Mouse (Mus musculus): ENCODE data around the gene Krt76.

Krt76 gene

DNA sequence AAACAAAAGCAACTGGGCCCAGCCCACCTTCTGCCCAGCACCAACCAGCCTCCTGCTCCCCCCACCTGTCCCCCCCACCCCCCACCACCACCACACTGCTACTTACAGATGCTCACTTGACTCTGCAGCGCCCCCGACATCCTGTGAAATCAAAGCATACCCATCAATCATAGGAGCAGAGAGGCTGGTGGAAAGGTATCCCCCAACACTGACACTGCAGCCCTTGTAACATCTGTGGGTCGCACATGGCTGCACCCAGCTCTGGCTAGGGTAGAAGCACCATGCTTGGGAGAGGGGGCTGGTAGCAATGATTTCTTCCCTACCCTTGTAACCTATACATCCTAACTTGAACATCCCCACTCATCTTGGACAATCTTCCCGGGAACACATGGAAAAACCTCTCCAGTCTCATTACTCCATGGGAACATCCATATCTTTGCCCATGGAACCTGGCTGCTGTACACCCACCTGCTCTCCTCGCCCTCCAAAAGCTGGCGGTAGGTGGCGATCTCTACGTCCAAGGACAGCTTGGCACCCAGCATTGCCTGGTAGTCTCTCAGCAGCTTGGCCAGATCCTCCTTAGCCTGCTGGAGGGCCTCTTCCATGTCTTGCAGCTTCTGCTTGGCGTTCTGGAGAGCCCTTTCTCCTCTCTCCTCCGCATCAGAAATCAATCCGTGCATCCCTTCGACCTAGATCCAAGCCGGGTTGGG is 32.1 kb downstream of the Krt76 start:
- peak; percentile 51 for DNase-seq (ENCODE audit: low read depth, low spot score)

DNA sequence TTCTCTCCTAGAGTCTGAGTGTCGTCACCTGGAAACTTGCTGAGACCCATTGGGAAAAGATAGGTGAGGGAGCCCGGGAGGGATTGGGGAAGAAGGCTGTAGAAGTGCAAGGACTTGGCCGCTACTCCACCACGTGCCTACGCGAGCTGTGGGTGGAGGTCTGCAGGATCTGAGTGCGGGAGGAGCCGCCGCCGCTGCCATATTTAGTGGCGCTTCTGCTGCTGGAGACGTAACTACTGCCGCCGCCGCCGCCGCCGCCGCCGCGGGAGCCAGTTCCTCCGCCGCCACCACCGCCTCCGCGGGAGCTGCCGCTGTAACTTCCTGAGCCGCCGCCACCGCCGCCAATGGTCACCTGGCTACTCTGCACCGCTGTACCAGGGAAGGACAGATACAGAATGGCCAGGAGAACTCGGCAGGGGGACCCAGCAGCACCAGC is 33.0 kb downstream of the Krt76 start:
- peak; percentile 24 for DNase-seq (ENCODE audit: low read depth, low spot score)

DNA sequence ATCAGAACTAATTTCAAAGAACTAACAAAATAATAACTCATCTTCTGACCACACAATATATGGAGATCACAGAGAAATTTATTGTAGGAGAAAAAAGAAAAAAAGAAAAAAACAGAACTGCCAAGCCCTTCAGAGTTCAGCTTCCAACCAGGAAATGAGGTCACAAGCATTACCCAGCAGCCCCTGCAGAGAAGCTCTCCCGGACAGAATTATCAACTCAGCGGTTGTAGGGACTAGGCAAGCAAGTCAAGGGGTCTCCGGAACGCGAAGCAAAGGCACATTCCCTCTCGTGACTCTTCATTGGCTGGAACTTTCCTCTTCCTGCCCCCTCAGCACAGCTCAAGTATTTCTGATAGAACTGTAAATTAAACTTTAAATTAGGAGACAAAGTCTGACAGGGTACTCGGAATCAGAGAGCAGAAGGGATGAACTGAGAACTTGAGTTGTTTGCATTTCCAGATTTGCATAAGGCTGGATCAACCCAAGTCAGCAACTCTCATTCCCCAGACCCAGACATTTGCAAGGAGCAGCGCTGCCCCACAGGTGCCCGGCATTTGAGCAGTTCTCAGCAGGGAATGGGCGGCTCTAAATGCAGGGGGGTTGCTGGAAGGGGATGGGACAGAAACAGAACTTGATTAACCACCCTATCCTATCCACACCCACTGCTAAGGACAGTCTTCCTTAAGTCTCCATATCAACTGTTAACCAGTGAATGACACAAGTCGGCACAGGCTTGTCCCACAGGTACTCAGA is 33.9 kb downstream of the Krt76 start:
- no peak for DNase-seq (ENCODE audit: low read depth, low spot score)

DNA sequence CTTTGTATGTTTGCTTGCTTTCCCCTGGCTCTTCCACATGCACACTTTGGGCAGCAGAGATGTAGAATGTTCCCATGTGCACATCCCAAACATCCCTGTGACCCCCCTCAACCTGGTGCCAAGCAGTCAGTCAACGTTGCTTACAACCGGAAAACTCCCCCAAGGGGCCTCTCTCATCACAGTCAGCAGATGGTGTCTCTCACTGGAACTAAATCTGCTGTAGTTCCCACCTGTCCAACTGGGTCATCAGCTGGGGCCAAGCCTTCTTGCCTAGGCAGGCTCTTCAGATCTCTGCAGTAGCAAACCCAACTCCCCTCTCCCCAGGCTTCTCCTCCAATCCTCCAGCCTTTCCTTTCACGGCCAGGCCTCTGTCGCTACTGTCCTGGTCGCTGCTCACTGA is 36.0 kb downstream of the Krt76 start:
- DNase-seq (ENCODE audit: low read depth, low spot score): no peak

DNA sequence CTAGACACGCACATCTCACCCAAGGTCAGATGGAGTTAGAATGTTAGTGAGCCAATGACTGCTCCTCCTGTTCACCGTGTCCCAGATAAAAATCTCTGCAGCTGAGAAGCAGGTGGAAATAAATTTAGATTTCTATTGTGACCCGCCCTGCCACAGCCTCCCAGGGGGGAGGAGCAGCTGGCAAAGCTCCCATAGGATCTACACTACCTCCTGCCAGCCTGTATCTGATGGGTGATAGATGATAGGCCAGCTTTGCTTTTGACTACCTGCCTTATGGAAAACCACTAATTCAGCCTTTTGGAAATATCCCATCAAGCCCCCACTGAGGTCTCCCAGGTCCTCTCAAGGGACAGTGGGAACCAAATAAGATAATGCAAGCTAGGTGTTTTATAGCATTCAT is 37.0 kb downstream of the Krt76 start:
- DNase-seq (ENCODE audit: low read depth, low spot score): no peak

DNA sequence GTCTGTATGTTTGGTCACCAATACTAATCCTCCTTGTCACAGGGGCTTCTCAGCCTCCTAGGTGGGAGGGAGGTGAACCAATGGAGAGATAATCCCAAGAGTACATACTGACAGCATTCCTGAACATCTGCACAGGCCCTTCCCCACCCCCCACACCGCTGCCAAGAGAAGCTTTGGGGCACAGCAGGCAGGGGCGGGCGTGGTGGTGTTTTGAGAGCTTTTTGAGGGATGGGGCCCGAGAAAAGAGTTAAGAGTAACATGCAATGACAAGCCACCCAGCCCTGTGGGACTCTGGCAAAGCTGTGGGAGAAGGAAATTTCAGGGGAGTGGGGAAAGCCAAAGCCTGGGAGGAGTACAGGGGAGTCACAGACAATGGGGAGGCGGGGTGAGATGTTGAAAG is 38.4 kb downstream of the Krt76 start:
- no peak for DNase-seq (ENCODE audit: low read depth, low spot score)

DNA sequence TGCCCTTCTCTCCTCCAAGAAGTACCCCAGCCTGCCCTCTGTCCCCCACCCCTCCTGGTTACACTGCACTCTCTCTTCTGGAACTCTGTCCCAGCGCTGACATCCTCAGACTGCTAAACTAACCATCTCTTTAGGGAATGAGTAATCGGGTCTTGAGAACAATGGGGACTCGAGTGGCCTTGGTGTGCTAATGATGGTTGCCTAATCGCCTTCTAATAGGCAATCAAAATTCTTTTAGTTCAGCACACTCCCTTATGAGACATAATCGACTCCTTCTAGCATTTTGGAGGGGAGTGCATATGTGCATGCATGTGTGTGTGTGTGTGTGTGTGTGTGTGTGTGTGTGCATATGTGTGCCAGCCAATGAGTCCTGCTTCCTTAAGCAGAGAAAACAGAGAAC is 40.1 kb downstream of the Krt76 start:
- no peak for DNase-seq (ENCODE audit: low read depth, low spot score)

DNA sequence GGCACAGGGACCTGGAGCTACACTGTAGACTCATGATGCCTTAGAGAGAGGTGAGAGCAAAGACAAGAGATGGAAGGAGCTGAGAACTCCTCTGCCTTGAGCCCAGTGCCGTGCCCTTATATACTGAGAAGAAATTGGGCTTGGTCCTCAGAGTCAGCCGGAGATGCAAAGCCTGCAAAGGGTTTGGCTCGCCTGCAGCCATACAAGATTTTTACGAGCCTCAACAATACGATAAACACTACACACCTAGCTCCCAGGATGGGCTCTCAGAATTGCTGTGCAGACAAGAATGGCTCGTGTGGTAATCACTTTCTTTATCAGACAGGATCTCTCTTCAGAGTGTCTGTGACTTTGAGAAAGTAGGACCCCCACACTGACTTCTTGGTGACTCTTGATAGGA is 42.0 kb downstream of the Krt76 start, which contains the start of gene Krt1:
Krt1 (minus strand) TSS at position 101 of the 400 bp plus-strand sequence.
- DNase-seq (ENCODE audit: low read depth, low spot score): no peak

DNA sequence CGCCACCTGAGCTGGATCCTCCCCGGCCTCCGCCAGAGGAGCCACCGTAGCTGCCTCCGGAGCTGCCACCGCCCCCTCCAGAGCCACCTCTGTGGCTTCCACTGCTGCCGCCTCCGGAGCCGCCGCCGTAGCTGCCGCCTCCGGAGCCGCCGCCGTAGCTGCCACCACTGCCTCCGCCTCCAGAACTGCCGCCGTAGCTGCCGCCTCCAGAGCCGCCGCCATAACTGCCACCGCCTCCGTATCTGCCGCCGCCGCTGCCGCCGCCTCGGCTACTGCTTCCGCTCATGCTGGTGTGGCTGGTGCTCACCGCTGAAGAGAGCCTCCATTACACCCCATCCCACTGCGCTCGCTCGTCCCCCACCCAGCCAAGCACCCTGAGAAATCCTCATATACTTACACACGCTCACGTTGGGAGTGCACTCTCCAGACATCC is 46.7 kb downstream of the Krt76 start:
- peak; percentile 4 for DNase-seq (ENCODE audit: low read depth, low spot score)

DNA sequence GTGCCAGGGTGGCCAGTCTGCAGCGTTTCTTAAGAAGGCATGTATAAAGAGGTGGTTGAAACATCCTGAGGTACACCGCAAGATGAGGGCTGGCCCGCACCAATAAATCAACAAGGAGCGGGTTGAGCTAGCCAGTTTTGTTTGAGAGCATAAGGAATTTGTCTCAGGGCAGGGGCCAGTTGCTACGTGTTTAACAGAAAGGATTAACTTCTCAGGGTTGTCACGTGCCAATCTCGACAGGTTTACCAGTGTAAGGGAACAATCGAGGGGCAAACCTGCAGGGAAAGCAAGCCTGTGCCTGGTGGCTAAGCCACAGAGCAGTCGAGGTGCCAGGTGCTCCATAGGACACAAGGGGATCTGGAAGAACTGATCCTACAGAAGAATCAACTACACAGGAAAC is 49.5 kb downstream of the Krt76 start:
- DNase-seq (ENCODE audit: low read depth, low spot score): no peak

DNA sequence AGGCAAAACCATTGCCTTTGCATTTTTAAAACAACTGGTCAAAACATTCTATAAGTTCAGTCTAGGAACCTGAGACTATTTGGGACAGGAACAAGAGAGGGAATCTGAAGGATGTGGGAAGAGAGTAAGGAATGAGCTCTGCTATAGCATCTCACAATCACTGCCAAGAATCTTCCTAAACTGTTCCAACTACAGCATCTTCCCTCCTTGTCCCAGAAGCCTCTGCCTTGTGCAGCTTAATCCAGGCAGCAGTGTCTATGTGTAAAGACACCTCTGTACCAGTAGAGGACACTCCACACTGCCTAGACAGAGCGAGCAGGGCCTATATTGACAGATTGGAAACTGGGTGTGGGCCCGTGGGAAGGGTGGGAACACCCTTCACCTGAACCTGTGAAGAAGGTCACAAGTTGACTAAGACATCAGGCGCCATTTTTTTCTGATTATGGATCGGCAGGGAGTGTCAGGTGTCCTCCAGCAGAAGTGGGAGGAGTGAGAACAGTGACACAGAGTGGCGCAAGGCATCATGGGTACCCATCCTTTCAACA is 57.9 kb downstream of the Krt76 start:
- DNase-seq (ENCODE audit: low read depth, low spot score): peak; percentile 39

Data from A20 (cell line).